11 mouse cellular contexts compared by ENCODE assay signal in genomic region chr2:59253435-59253834, GRCm38 (mm10).
"Had no signal": no experiment of that assay in that cellular context is flagged by ENCODE, and none has a peak within 500 bp of the region (broad histone marks: within the 10 kb centered on the region; RNA-seq: fewer than 3 reads in every experiment).

No protein-coding gene starts in this region.

- H3K4me3 ChIP-seq: limb, embryonic 15.5 days; liver, embryonic 13.5 days; midbrain, embryonic 13.5 days; stomach, embryonic 15.5 days had no signal

- H3K4me2 ChIP-seq: limb, embryonic 15.5 days; liver, embryonic 13.5 days; midbrain, embryonic 13.5 days; stomach, embryonic 15.5 days had no signal

- H3K9ac ChIP-seq: limb, embryonic 15.5 days; liver, embryonic 13.5 days; midbrain, embryonic 13.5 days; stomach, embryonic 15.5 days had no signal

- H3K27me3 ChIP-seq: limb, embryonic 15.5 days; liver, embryonic 13.5 days; midbrain, embryonic 13.5 days; stomach, embryonic 15.5 days had no signal

- H3K36me3 ChIP-seq: limb, embryonic 15.5 days; liver, embryonic 13.5 days; midbrain, embryonic 13.5 days; stomach, embryonic 15.5 days had no signal

- DNase-seq: kidney, adult 11 months; liver, embryonic 13.5 days; lung, adult 18-20 months; lung, postnatal 36 days; right cerebral cortex, postnatal 14 days; thymus, postnatal 36 days had no signal

- H3K4me1 ChIP-seq: limb, embryonic 15.5 days; liver, embryonic 13.5 days; stomach, embryonic 15.5 days had no signal

- H3K27ac ChIP-seq: hindbrain, postnatal 0 days; kidney, postnatal 0 days; limb, embryonic 15.5 days; liver, embryonic 13.5 days; midbrain, embryonic 13.5 days; stomach, embryonic 15.5 days had no signal

- H3K9me3 ChIP-seq: limb, embryonic 15.5 days; liver, embryonic 13.5 days; midbrain, embryonic 13.5 days; stomach, embryonic 15.5 days had no signal

- ATAC-seq: hindbrain, postnatal 0 days had no signal
